Mouse (Mus musculus) left cerebral cortex, adult 18-20 months (tissue): ENCODE measurements around the gene Resp18. TPM values are rescaled to one million over a fixed set of nuclear protein-coding genes. Genes with fewer than 3 reads are reported as not detected.
"Not testable (repeated sequence)": the region's sequence is repeated elsewhere in the genome, so short reads cannot be mapped to it uniquely, and the experiment has no call there.

Experiments
- DNase-seq, 2 experiments: peaks; one replicate each; pipeline ENCODE4 v3.0.0; 2021 to 2022; ENCODE audit warnings: low spot score in 2 of 2, mixed read lengths in 1 of 2
- total RNA-seq, 2 experiments: library from RNA; stranded (reverse); gene quantifications; 2 replicates each; pipeline ENCODE4 v1.2.3; 2021

Gene Resp18
- total RNA-seq, 2 experiments from 2014 or later = 169 to 185 TPM

- DNase-seq = peak in 1 of 2 experiments; percentile 62
Measured at GRCm38 (mm10) chr1:75239591-75239990, 38.6 kb downstream of the Resp18 start.

DNA sequence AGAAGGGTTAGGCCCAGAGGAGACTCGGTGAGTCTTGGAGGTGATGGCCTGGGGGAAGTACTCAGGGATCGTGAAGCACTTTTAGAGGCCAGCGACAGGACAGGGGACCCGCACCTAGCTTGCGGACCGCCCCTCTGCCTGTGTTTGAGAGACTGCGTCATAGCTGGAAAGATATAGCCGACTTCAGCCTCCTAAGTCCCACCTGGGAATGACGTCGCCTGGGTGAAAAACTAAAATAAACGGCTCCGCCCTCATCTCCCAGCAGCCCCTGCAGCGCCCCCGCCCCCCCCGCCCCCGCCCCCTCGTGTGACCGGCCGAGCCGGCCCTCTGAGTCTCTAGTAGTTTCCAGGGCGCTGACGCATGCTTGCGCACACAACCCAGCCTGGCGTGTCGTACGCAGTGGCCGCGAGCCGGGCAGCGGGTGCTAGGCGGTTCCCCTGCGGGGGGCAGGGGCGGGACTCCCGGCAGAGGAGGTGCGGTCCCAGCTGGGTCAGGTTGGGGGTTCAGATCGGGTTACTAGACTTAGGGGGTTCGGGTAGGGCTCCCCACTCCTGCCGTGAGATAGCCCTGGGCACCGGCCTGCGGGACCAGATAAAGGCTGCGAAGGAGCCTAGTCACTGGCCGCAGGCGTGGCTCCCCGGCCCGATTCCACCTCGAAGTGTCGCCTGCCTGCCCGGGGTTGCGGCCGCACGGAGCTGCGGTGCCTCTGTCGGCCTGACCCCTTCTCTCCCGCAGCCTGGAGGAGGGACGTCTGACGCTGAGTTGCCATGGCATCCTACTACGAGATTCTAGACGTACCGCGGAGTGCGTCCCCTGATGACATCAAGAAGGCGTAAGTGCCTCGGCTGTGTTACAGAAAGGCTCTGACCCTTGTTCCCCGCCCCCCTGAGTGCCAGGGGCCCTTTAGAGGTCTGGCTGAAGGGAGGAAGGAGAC, 41.8 kb downstream of the Resp18 start, which contains the start of gene Dnajb2:
TSS of gene Dnajb2 (plus strand) at position 290 of the 934 bp plus-strand sequence.
- peak; percentile 83 to 89 for DNase-seq

GRCm38 (mm10) chr1:75234606-75235005, 43.6 kb downstream of the Resp18 start:
- DNase-seq = peak; percentile 68 to 71

- not testable (repeated sequence) for DNase-seq
Measured at GRCm38 (mm10) chr1:75232489-75232888, 45.7 kb downstream of the Resp18 start.

- no peak for DNase-seq
Measured at GRCm38 (mm10) chr1:75231664-75232152, 46.5 kb downstream of the Resp18 start, which contains the start of gene A630095N17Rik. Gene A630095N17Rik (minus strand): TSS chr1:75232102.

DNA sequence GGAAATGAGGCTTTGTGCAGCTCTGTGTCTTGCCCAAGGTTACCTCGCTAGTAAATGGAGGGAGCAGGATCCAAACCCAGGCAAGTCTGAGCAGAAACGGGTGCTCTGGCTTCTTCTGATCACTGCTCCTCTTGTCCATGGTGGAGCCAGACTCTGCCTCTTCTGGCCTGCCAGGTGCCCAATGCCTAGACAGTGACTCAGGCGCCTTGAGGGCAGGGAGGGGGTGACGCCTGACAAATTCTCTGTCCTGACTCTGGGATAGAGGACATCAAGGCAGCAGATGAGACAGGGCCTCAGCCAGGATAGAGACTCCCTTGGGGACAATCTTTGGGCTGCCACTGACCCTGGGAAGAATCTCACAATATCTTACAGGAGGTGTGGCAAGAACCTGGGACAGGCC, 47.0 kb downstream of the Resp18 start:
- no peak for DNase-seq

GRCm38 (mm10) chr1:75230335-75230994, 47.8 kb downstream of the Resp18 start:
- DNase-seq = no peak

- no peak for DNase-seq
Measured at GRCm38 (mm10) chr1:75229158-75229557, 49.1 kb downstream of the Resp18 start.

GRCm38 (mm10) chr1:75227653-75228052, 50.6 kb downstream of the Resp18 start:
- DNase-seq = no peak

GRCm38 (mm10) chr1:75226138-75226537, 52.1 kb downstream of the Resp18 start:
- DNase-seq = no peak

GRCm38 (mm10) chr1:75225473-75225872, 52.7 kb downstream of the Resp18 start:
- no peak for DNase-seq

DNA sequence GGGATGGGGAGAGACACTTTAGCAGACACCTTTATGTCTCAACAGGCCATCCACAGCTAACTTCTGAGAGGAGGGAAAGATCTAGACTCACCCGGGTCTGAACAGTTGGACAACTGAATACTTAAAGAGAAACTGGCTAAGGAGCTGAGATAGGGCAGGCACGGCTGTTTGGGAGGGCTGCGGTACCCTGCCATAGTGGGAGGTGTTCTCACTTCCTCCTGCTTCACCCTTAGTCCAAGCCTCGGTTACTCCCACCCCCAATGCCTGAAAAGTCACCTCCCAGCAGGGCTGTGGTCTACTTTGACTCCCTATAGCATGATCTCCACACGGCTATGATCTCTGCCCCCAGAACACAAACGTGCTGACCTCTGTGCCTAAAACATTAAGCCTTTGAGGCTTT, 54.7 kb downstream of the Resp18 start:
- no peak for DNase-seq

GRCm38 (mm10) chr1:75222926-75223325, 55.3 kb downstream of the Resp18 start:
- no peak for DNase-seq

Other genes starting within 250 kb of the Resp18 start
- gene Nhej1, start 153.2 kb downstream of the Resp18 start, total RNA-seq = 1 to 10 TPM; 1.8 to 2.4 TPM
- 1 to 10 TPM; 2.0 to 3.9 TPM for gene Slc23a3, start 144.5 kb downstream of the Resp18 start, total RNA-seq
- gene Cnppd1, start 135.7 kb downstream of the Resp18 start, total RNA-seq = 10 to 100 TPM; 31.1 to 35.2 TPM
- gene Retreg2, start 135.6 kb downstream of the Resp18 start, total RNA-seq = 100 to 1,000 TPM; 210 to 215 TPM
- gene Zfand2b, start 109.8 kb downstream of the Resp18 start, total RNA-seq = 10 to 100 TPM; 26.3 to 29.1 TPM
- 10 to 100 TPM; 20.4 to 22.2 TPM for gene Abcb6, start 98.0 kb downstream of the Resp18 start, total RNA-seq
- gene Ankzf1, start 86.3 kb downstream of the Resp18 start, total RNA-seq = 10 to 100 TPM; 24.4 to 27.0 TPM
- 100 to 1,000 TPM; 124 to 125 TPM for gene Atg9a, start 86.2 kb downstream of the Resp18 start, total RNA-seq
- gene Glb1l, start 67.6 kb downstream of the Resp18 start, total RNA-seq = 10 to 100 TPM; 10.8 to 12.2 TPM
- 10 to 100 TPM; 86.2 to 89.3 TPM for gene Stk16, start 67.6 kb downstream of the Resp18 start, total RNA-seq
- 100 to 1,000 TPM; 630 to 703 TPM for gene Tuba4a, start 58.5 kb downstream of the Resp18 start, total RNA-seq
- not detected for gene A630095N17Rik, start 46.3 kb downstream of the Resp18 start, total RNA-seq
- gene Dnajb2, start 42.0 kb downstream of the Resp18 start, total RNA-seq = 100 to 1,000 TPM; 107 to 116 TPM
- gene Ptprn, start 13.9 kb downstream of the Resp18 start, total RNA-seq = 100 to 1,000 TPM; 480 to 486 TPM
- gene Dnpep, start 39.6 kb upstream of the Resp18 start, total RNA-seq = 10 to 100 TPM; 56.5 to 57.4 TPM
- gene Des, start 81.9 kb upstream of the Resp18 start, total RNA-seq = under 1 TPM; 0.88 to 0.91 TPM
- 100 to 1,000 TPM; 181 to 191 TPM for gene Speg, start 96.9 kb upstream of the Resp18 start, total RNA-seq
- 10 to 100 TPM; 67.1 to 70.4 TPM for gene Gmppa, start 157.5 kb upstream of the Resp18 start, total RNA-seq
- gene Asic4, start 172.0 kb upstream of the Resp18 start, total RNA-seq = 10 to 100 TPM; 16.2 to 19.6 TPM
- 10 to 100 TPM; 87.2 to 93.6 TPM for gene Chpf, start 200.9 kb upstream of the Resp18 start, total RNA-seq
- gene Tmem198, start 201.1 kb upstream of the Resp18 start, total RNA-seq = 100 to 1,000 TPM in 1 of 2 experiments, 10 to 100 TPM in 1; 93.8 to 107 TPM
- 10 to 100 TPM; 26.6 to 29.6 TPM for gene Obsl1, start 228.0 kb upstream of the Resp18 start, total RNA-seq
- 10 to 100 TPM; 21.5 to 25.2 TPM for gene Inha, start 228.7 kb upstream of the Resp18 start, total RNA-seq
- 10 to 100 TPM; 30.9 to 34.9 TPM for gene Stk11ip, start 243.1 kb upstream of the Resp18 start, total RNA-seq